Mouse (Mus musculus): ENCODE results near the gene Gm16429.
"Not testable (repeated sequence)": the region's sequence is repeated elsewhere in the genome, so short reads cannot be mapped to it uniquely, and the experiment has no call there.

Gm16429 gene

DNA sequence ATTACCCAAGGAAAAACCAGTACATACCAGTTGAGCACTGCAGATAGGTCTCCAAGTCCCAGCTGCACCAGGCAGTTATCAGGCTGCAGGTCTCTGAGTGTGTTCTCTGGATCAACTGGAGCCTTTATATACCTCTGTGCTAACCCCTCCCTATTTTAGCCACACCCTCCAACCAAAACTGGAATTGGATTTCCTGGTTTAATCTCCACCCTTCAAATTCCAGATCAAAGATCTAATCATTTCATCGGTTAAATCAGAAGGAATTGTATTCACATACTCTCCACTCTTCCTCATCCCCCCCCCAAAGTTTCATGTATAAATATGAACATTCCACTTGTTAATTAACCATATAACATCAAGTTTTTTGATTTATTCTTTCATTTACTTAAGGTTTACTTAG lies at the start of gene Gm16429:
TSS of gene Gm16429 (minus strand) at position 101 of the 400 bp plus-strand sequence.
- not testable (repeated sequence) for DNase-seq (ENCODE audit: low spot score)

Measured in ovary, adult 18-20 months (tissue).